Mouse (Mus musculus): Measurements from ENCODE around the gene Fundc1. TPM values are rescaled to one million over a fixed set of nuclear protein-coding genes. Genes with fewer than 3 reads are reported as not detected.
A peak's percentile ranks its signal among the peaks of the same experiment; 100 is the strongest.

Fundc1 gene
- polyA plus RNA-seq (2015; fragmentation: Nextera tagmentation; extraction: Ambion mirVana), result 74.5 and 80.9 TPM in 2 replicates

DNA sequence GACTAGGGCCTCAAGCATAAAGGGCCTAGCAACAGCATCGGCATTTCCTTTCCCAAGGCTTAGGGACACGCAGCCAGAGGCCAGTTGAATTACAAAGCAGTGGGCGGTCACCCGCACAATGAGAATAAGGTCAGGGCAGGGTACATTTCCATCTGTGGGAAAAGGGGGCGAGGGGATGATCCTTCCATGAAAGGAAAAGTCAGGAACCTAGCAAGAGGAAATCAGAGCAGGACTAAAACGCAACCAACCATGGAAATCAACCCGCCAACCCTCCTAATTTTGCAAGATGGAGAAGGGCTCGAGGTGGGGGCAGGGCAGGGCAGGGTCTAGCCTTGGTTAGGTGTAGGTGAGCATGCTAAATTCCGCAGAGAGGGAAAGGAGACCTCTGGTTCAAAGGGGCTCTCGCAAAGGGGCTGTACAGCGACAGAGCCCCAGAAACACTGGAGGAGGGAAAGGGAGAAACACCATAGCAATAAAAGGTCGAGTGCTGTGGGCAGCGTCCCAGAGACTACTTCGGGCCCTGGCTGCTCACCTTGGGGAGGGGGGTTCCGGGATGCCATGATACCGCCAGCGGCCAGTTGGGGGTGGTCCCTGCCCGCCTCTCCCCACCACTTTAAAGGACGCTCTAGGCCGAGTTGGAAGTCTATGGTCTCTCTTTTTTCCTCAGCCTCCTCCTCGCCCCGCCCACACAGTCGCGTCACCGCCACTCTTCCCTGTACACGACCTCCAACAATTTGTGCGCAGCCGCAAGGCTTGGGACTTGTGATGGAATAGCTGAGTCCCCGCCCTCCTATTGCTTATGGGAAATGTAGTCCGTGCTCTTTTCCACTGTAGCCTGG, at the start of gene Fundc1:
Gene Fundc1 (minus strand): TSS at position 705 of the 839 bp plus-strand sequence.
- ATAC-seq (ENCODE audit: insufficient number of reproducible peaks, insufficient read depth, low FRiP score, low TSS enrichment, low read depth), result peak; percentile 96
- peak within 1 kb of the TSS; percentile 72 for H3K9ac ChIP-seq
- H3K27ac ChIP-seq, result peak within 1 kb of the TSS; percentile 89
- no peaks in the 10 kb centered on the region for H3K36me3 ChIP-seq
- no peaks in the 10 kb centered on the region for H3K9me3 ChIP-seq
- peak within 1 kb of the TSS; percentile 52 for H3K4me2 ChIP-seq
- H3K4me3 ChIP-seq, result peak within 1 kb of the TSS; percentile 53
- no peaks in the 10 kb centered on the region for H3K27me3 ChIP-seq
- 8% methylated on average over 30 of the region's 30 CpGs for WGBS
- no peaks in the 10 kb centered on the region for H3K4me1 ChIP-seq

DNA sequence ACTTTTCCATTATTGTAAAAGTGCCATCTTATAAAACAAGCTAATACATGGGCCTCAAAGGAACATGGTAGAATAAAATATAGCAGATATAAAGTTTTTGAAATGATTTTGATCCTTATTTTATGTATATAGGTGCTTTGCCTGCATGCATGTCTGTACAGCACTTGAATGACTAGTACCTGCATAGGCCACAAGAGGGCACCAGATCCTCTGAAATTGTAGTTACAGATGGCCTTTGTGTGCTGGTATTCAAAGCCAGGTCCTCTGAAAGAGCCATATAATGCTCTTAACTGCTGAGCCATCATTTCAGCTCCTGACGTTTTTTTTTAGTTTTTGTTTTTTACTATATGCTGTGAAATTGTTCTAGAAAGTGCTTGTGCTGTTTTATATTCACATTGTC, 39.1 kb upstream of the Fundc1 start:
- Histone ChIP-seq H3K27ac (no peak overlapping the region), H3K9ac (no peak overlapping the region), H3K4me2 (no peak overlapping the region), H3K27me3 (no peaks in the 10 kb centered on the region), H3K4me1 (no peaks in the 10 kb centered on the region), H3K36me3 (no peaks in the 10 kb centered on the region), H3K9me3 (no peaks in the 10 kb centered on the region), H3K4me3 (no peak overlapping the region)
- WGBS, result 68% methylated on average over 1 of the region's 1 CpGs
- no peak for ATAC-seq (ENCODE audit: insufficient number of reproducible peaks, insufficient read depth, low FRiP score, low TSS enrichment, low read depth)

DNA sequence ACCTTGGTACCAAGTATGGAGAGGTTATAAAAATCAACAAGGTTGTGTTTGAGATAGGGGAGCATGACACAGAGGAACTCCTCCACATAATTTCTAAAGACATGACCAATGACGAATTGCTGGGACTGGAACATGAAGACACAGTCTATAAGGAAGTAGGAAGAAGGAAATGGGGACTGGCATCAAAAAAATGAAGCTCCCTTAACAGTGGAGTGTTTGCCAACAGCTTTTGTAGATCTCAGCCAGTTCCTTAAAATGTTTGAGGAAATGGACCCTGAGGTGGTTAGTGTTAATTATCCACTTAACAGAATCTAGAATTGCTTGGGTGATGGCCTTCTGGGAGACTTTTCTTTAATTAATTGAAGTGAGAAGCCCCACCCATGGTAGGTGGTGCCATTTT, 36.6 kb upstream of the Fundc1 start:
- no peaks in the 10 kb centered on the region for H3K4me1 ChIP-seq
- H3K4me3 ChIP-seq, result no peak overlapping the region
- ATAC-seq (ENCODE audit: insufficient number of reproducible peaks, insufficient read depth, low FRiP score, low TSS enrichment, low read depth), result no peak
- H3K27ac ChIP-seq, result no peak overlapping the region
- H3K36me3 ChIP-seq, result no peaks in the 10 kb centered on the region
- 73% methylated on average over 1 of the region's 1 CpGs for WGBS
- H3K9me3 ChIP-seq, result no peaks in the 10 kb centered on the region
- H3K4me2 ChIP-seq, result no peak overlapping the region
- no peaks in the 10 kb centered on the region for H3K27me3 ChIP-seq
- H3K9ac ChIP-seq, result no peak overlapping the region

DNA sequence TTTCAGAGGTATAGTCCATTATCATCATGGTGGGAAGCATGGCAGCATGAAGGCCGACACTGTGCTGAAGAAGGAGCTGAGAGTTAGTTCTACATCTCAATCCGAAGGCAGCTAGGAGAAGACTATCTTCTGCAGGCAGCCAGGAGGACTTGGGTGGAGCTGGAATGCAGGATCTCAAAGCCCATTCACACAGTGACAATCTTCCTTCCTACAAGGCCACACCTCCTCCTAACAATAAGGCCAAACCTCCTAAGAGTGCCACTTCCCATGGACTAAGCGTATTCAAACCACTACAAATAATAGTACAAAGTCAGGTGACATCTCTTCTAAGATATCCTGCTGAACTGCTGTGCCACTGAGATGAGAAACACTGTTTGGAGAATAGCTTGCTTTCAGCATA, 35.5 kb upstream of the Fundc1 start:
- Histone ChIP-seq H3K4me1 (no peaks in the 10 kb centered on the region), H3K9ac (no peak overlapping the region), H3K4me2 (no peak overlapping the region), H3K4me3 (no peak overlapping the region), H3K9me3 (no peaks in the 10 kb centered on the region), H3K27ac (no peak overlapping the region), H3K27me3 (no peaks in the 10 kb centered on the region), H3K36me3 (no peaks in the 10 kb centered on the region)
- 70% methylated on average over 3 of the region's 3 CpGs for WGBS
- no peak for ATAC-seq (ENCODE audit: insufficient number of reproducible peaks, insufficient read depth, low FRiP score, low TSS enrichment, low read depth)

DNA sequence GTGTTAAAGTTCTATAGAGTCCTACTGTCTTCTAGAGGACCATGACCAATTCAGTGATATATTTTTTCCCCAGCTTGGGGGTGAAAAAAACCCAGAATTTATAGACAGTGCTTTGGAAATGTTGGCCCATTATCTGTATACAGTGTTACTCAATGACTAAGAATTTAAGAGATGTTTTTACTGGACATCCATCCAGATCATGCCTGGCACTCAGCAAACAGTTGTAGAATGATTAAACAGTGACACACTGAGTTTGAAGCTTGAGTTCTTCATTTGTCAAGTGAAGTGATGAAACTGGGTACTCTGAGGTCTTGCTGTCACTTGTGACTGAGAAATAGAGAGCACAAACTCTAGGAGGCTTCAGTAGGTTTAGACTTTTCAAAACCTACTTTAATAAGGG, 21.2 kb upstream of the Fundc1 start:
- H3K4me2 ChIP-seq, result no peak overlapping the region
- H3K9ac ChIP-seq, result no peak overlapping the region
- H3K27ac ChIP-seq, result no peak overlapping the region
- no peaks in the 10 kb centered on the region for H3K9me3 ChIP-seq
- no peaks in the 10 kb centered on the region for H3K4me1 ChIP-seq
- H3K27me3 ChIP-seq, result no peaks in the 10 kb centered on the region
- H3K36me3 ChIP-seq, result no peaks in the 10 kb centered on the region
- no peak overlapping the region for H3K4me3 ChIP-seq
- ATAC-seq (ENCODE audit: insufficient number of reproducible peaks, insufficient read depth, low FRiP score, low TSS enrichment, low read depth), result no peak

DNA sequence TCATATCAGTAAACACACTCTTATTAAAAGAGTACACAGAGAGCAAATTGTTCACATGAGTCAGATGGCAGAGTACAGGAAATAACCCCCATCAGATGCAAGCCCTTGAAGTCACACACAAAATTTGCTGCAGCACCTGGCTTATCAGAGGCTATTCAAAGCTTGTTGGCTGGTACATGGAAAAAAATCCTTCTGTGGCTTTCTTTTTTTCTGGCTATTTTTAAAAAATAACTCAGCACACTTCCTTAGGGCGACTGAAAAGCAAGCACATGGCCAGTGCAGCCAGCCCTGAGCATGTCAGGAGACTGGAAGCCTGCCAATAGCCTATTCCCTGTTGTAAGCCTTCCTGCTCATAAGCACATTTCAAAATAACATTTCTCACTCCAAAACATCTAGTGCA, 18.6 kb upstream of the Fundc1 start:
- WGBS, result 14% methylated on average over 1 of the region's 1 CpGs
- Histone ChIP-seq H3K27me3 (no peaks in the 10 kb centered on the region), H3K27ac (no peak overlapping the region), H3K9ac (no peak overlapping the region), H3K9me3 (no peaks in the 10 kb centered on the region), H3K4me2 (no peak overlapping the region), H3K4me3 (no peak overlapping the region), H3K36me3 (no peaks in the 10 kb centered on the region), H3K4me1 (no peaks in the 10 kb centered on the region)
- ATAC-seq (ENCODE audit: insufficient number of reproducible peaks, insufficient read depth, low FRiP score, low TSS enrichment, low read depth), result no peak

DNA sequence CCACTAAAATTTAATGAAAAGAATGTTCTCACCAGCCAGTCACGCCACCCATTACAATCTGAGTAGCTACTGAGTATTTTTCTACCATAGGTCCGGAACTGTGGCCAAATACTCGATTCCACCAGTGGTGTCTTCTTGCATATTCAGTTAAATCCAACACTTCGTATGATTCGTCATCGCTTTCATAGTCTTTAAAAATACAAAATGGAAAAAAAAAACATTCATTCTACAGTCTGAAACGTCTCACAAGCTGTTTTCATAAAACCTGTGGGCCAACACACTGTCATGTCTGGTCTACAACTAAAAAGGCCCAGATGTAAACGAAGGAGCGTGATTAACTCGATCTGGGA, 879 bp downstream of the Fundc1 start:
- Histone ChIP-seq H3K27me3 (no peaks in the 10 kb centered on the region), H3K4me2 (peak overlapping the region; percentile 52), H3K4me1 (no peaks in the 10 kb centered on the region), H3K36me3 (no peaks in the 10 kb centered on the region), H3K9ac (peak overlapping the region; percentile 72), H3K27ac (peak overlapping the region; percentile 89), H3K4me3 (peak overlapping the region; percentile 53), H3K9me3 (no peaks in the 10 kb centered on the region)
- WGBS, result 31% methylated on average over 10 of the region's 10 CpGs
- no peak for ATAC-seq (ENCODE audit: insufficient number of reproducible peaks, insufficient read depth, low FRiP score, low TSS enrichment, low read depth)

DNA sequence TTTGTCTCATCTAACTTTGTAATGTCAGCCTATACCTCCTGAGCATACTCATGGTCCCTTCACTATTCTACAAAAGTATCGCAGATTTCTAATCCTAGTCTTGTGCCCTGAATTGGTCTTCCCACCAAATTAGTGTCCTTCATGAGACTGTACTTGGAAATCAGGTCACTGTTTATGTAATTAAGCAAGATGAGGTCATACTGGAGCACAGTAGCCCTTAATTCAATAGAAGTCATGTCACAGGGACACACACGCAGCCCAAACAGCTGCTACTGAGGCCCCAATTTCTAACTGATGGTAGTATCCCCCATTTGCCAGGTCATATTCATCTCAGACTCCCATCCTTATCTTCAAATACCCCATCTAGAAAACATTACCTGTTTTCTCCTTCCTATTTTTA, 3.5 kb downstream of the Fundc1 start:
- Histone ChIP-seq H3K27me3 (no peaks in the 10 kb centered on the region), H3K36me3 (no peaks in the 10 kb centered on the region), H3K4me2 (no peak overlapping the region), H3K4me3 (no peak overlapping the region), H3K4me1 (no peaks in the 10 kb centered on the region), H3K9ac (no peak overlapping the region), H3K9me3 (no peaks in the 10 kb centered on the region), H3K27ac (no peak overlapping the region)
- 89% methylated on average over 2 of the region's 2 CpGs for WGBS
- no peak for ATAC-seq (ENCODE audit: insufficient number of reproducible peaks, insufficient read depth, low FRiP score, low TSS enrichment, low read depth)

DNA sequence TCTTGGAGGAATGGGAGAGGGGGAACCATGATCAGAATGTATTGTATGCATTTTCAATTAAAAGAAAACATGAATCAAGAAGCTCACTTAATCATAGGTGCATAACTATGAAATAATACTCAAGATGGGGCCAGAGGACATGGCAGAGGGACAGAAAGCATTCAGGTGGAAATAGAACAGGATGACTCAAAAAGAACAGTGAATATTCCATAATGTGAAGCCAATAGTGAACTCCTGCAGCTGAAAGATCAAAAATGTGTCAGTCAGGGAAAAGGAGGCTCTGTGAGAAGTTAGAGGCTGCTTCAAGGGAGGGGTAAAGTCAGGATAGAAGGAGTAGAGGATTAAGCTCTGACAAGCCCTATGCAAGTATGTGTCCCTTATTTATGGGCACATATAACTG, 6.4 kb downstream of the Fundc1 start:
- no peak overlapping the region for H3K27ac ChIP-seq
- no peaks in the 10 kb centered on the region for H3K9me3 ChIP-seq
- ATAC-seq (ENCODE audit: insufficient number of reproducible peaks, insufficient read depth, low FRiP score, low TSS enrichment, low read depth), result no peak
- H3K4me1 ChIP-seq, result no peaks in the 10 kb centered on the region
- no peak overlapping the region for H3K4me3 ChIP-seq
- no peak overlapping the region for H3K4me2 ChIP-seq
- no peak overlapping the region for H3K9ac ChIP-seq
- H3K36me3 ChIP-seq, result no peaks in the 10 kb centered on the region
- no peaks in the 10 kb centered on the region for H3K27me3 ChIP-seq

DNA sequence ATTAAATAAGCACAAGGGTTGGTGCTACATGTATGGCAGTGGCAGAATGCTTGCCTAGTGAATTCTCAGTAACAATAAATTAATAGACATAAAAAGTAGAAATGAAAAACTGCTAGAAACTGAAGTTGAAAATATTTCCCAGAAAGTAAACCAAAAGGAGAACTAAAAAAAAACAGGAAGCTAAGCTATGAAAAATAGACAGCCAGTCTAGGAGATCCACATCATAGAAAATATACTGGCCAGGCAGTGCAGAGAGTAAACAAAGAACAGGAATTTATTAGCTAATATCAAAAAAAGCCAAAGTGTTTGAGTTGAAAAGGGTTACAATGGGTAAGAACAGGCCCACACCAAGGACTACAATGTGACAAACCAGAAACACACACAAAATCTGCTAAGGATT, 7.4 kb downstream of the Fundc1 start:
- Histone ChIP-seq H3K9ac (no peak overlapping the region), H3K27ac (no peak overlapping the region), H3K36me3 (no peaks in the 10 kb centered on the region), H3K4me2 (no peak overlapping the region), H3K9me3 (no peaks in the 10 kb centered on the region), H3K4me3 (no peak overlapping the region), H3K4me1 (no peaks in the 10 kb centered on the region), H3K27me3 (no peaks in the 10 kb centered on the region)
- no peak for ATAC-seq (ENCODE audit: insufficient number of reproducible peaks, insufficient read depth, low FRiP score, low TSS enrichment, low read depth)

DNA sequence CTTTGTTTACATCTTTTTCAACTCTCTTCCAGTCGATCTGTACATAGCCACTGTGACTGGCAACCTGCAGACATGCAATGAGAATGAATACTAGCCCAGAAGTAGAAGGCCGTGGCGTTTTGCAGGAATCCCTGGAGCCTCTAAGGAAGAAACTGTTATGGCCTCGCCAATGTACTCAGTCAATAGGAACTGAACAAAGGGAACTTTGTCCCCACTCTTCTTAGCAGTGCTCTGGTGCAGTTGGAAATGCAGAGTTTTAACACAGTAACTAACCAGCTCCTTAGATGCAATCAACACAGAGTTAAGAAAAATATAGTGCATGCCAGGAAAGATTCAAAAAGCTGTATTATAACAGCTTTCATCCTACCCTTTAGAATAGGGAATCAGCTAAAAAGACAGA, 13.4 kb downstream of the Fundc1 start:
- Histone ChIP-seq H3K27ac (no peak overlapping the region), H3K4me1 (no peaks in the 10 kb centered on the region), H3K4me3 (no peak overlapping the region), H3K36me3 (no peaks in the 10 kb centered on the region), H3K9me3 (no peaks in the 10 kb centered on the region), H3K9ac (no peak overlapping the region), H3K4me2 (no peak overlapping the region), H3K27me3 (no peaks in the 10 kb centered on the region)
- ATAC-seq (ENCODE audit: insufficient number of reproducible peaks, insufficient read depth, low FRiP score, low TSS enrichment, low read depth), result no peak
- 45% methylated on average over 4 of the region's 4 CpGs for WGBS

DNA sequence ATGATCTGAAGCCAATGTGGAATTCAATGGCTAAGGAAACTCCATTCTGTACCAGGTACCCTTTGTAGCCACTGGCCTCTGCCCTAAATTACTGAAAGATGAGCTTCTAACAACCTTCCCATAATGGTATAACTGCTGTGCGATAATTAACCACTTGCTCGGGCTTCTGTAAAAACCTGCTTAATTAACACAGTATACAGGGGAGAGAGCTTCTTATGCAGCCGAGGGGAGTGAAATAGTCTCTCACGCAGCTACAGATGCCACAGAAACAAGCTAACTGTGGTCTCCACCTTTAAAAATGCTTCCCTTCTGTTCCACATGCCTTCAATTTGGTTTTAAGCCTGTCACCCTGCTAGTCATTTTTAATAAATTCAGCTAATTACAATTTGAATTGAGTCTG, 17.6 kb downstream of the Fundc1 start:
- Histone ChIP-seq H3K4me2 (no peak overlapping the region), H3K27ac (no peak overlapping the region), H3K4me1 (no peaks in the 10 kb centered on the region), H3K9me3 (no peaks in the 10 kb centered on the region), H3K36me3 (no peaks in the 10 kb centered on the region), H3K27me3 (no peaks in the 10 kb centered on the region), H3K9ac (no peak overlapping the region), H3K4me3 (no peak overlapping the region)
- 70% methylated on average over 4 of the region's 4 CpGs for WGBS
- ATAC-seq (ENCODE audit: insufficient number of reproducible peaks, insufficient read depth, low FRiP score, low TSS enrichment, low read depth), result no peak
